Mouse (Mus musculus): Measurements from ENCODE around the gene Tldc2. TPM values are rescaled to one million over a fixed set of nuclear protein-coding genes. Genes with fewer than 3 reads are reported as not detected.

The Tldc2 gene
- polyA plus RNA-seq, 1 experiment from 2014 or later, result not detected

- Histone ChIP-seq H3K4me1 (replicated peaks; ENCODE audit: control insufficient read depth, insufficient read depth, low read length) (peaks cover 90% of the 10 kb centered on the region), H3K36me3 (ENCODE audit: control insufficient read depth, insufficient read depth, low read length) (peaks cover 12% of the 10 kb centered on the region), H3K9me3 (ENCODE audit: control insufficient read depth, low read length) (no peaks in the 10 kb centered on the region), H3K4me3 (ENCODE audit: low read depth, low read length) (no peak overlapping the region), H3K27me3 (replicated peaks; ENCODE audit: control insufficient read depth, insufficient read depth, low read length) (no peaks in the 10 kb centered on the region), H3K27ac (ENCODE audit: low read depth) (peak overlapping the region; percentile 33; the same call in 1 of the 2 replicates), H3K9ac (ENCODE audit: low read length) (no peak overlapping the region), H3K4me2 (ENCODE audit: low read length) (no peak overlapping the region)
- 53% methylated on average over 9 of the region's 9 CpGs for WGBS
- DNase-seq (ENCODE audit: low spot score) (no peak), ATAC-seq (replicated peaks; ENCODE audit: low FRiP score, low TSS enrichment, low read depth) (no peak)
These were observed 13.3 kb upstream of the Tldc2 start for GRCm38 (mm10) chr2:157073378-157074052.

GRCm38 (mm10) chr2:157074186-157074724, 12.6 kb upstream of the Tldc2 start:
- Histone ChIP-seq H3K4me1 (replicated peaks; ENCODE audit: control insufficient read depth, insufficient read depth, low read length) (peaks cover 82% of the 10 kb centered on the region), H3K27me3 (replicated peaks; ENCODE audit: control insufficient read depth, insufficient read depth, low read length) (no peaks in the 10 kb centered on the region), H3K27ac (ENCODE audit: low read depth) (no peak overlapping the region), H3K9ac (ENCODE audit: low read length) (no peak overlapping the region), H3K36me3 (ENCODE audit: control insufficient read depth, insufficient read depth, low read length) (peaks cover 12% of the 10 kb centered on the region), H3K4me3 (ENCODE audit: low read depth, low read length) (no peak overlapping the region), H3K9me3 (ENCODE audit: control insufficient read depth, low read length) (no peaks in the 10 kb centered on the region), H3K4me2 (ENCODE audit: low read length) (peak overlapping the region; percentile 6; the same call in 1 of the 2 replicates)
- WGBS, result 73% methylated on average over 9 of the region's 9 CpGs
- ATAC-seq (replicated peaks; ENCODE audit: low FRiP score, low TSS enrichment, low read depth), result no peak
- DNase-seq (ENCODE audit: low spot score), result no peak

GRCm38 (mm10) chr2:157074772-157075171, 12.1 kb upstream of the Tldc2 start:
- peaks cover 12% of the 10 kb centered on the region for H3K36me3 ChIP-seq (ENCODE audit: control insufficient read depth, insufficient read depth, low read length)
- peak overlapping the region; percentile 6; the same call in 1 of the 2 replicates for H3K4me2 ChIP-seq (ENCODE audit: low read length)
- DNase-seq (ENCODE audit: low spot score) (no peak), ATAC-seq (replicated peaks; ENCODE audit: low FRiP score, low TSS enrichment, low read depth) (no peak)
- no peak overlapping the region for H3K27ac ChIP-seq (ENCODE audit: low read depth)
- H3K4me3 ChIP-seq (ENCODE audit: low read depth, low read length), result no peak overlapping the region
- WGBS, result 65% methylated on average over 5 of the region's 5 CpGs
- H3K27me3 ChIP-seq (replicated peaks; ENCODE audit: control insufficient read depth, insufficient read depth, low read length), result no peaks in the 10 kb centered on the region
- H3K4me1 ChIP-seq (replicated peaks; ENCODE audit: control insufficient read depth, insufficient read depth, low read length), result peaks cover 79% of the 10 kb centered on the region
- H3K9ac ChIP-seq (ENCODE audit: low read length), result no peak overlapping the region
- no peaks in the 10 kb centered on the region for H3K9me3 ChIP-seq (ENCODE audit: control insufficient read depth, low read length)

- H3K27ac ChIP-seq (ENCODE audit: low read depth), result peak overlapping the region; percentile 9; the same call in 1 of the 2 replicates
- H3K9ac ChIP-seq (ENCODE audit: low read length), result 0 out of 2 replicates have a peak overlapping the region, but pooled peaks have one; percentile 3
- 78% methylated on average over 3 of the region's 3 CpGs for WGBS
- no peaks in the 10 kb centered on the region for H3K9me3 ChIP-seq (ENCODE audit: control insufficient read depth, low read length)
- peaks cover 77% of the 10 kb centered on the region for H3K4me1 ChIP-seq (replicated peaks; ENCODE audit: control insufficient read depth, insufficient read depth, low read length)
- no peaks in the 10 kb centered on the region for H3K27me3 ChIP-seq (replicated peaks; ENCODE audit: control insufficient read depth, insufficient read depth, low read length)
- peak overlapping the region; percentile 91 for H3K4me2 ChIP-seq (ENCODE audit: low read length)
- H3K36me3 ChIP-seq (ENCODE audit: control insufficient read depth, insufficient read depth, low read length), result peaks cover 12% of the 10 kb centered on the region
- DNase-seq (ENCODE audit: low spot score) (no peak), ATAC-seq (replicated peaks; ENCODE audit: low FRiP score, low TSS enrichment, low read depth) (no peak)
- H3K4me3 ChIP-seq (ENCODE audit: low read depth, low read length), result no peak overlapping the region
These were observed 11.6 kb upstream of the Tldc2 start for GRCm38 (mm10) chr2:157075226-157075625.

GRCm38 (mm10) chr2:157075685-157076084, 11.2 kb upstream of the Tldc2 start:
- H3K27ac ChIP-seq (ENCODE audit: low read depth), result peak overlapping the region; percentile 9
- DNase-seq (ENCODE audit: low spot score) (no peak), ATAC-seq (replicated peaks; ENCODE audit: low FRiP score, low TSS enrichment, low read depth) (no peak)
- 0 out of 2 replicates have a peak overlapping the region, but pooled peaks have one; percentile 3 for H3K9ac ChIP-seq (ENCODE audit: low read length)
- peaks cover 72% of the 10 kb centered on the region for H3K4me1 ChIP-seq (replicated peaks; ENCODE audit: control insufficient read depth, insufficient read depth, low read length)
- peak overlapping the region; percentile 91 for H3K4me2 ChIP-seq (ENCODE audit: low read length)
- WGBS, result 56% methylated on average over 3 of the region's 3 CpGs
- peaks cover 12% of the 10 kb centered on the region for H3K36me3 ChIP-seq (ENCODE audit: control insufficient read depth, insufficient read depth, low read length)
- H3K27me3 ChIP-seq (replicated peaks; ENCODE audit: control insufficient read depth, insufficient read depth, low read length), result no peaks in the 10 kb centered on the region
- H3K4me3 ChIP-seq (ENCODE audit: low read depth, low read length), result 0 out of 2 replicates have a peak overlapping the region, but pooled peaks have one; percentile 11
- no peaks in the 10 kb centered on the region for H3K9me3 ChIP-seq (ENCODE audit: control insufficient read depth, low read length)

GRCm38 (mm10) chr2:157076585-157076984, 10.3 kb upstream of the Tldc2 start:
- no peak for ATAC-seq (replicated peaks; ENCODE audit: low FRiP score, low TSS enrichment, low read depth)

GRCm38 (mm10) chr2:157077160-157077559, 9.7 kb upstream of the Tldc2 start:
- Histone ChIP-seq H3K9me3 (ENCODE audit: control insufficient read depth, low read length) (no peaks in the 10 kb centered on the region), H3K36me3 (ENCODE audit: control insufficient read depth, insufficient read depth, low read length) (peaks cover 12% of the 10 kb centered on the region), H3K4me2 (ENCODE audit: low read length) (peak overlapping the region; percentile 91), H3K27me3 (replicated peaks; ENCODE audit: control insufficient read depth, insufficient read depth, low read length) (no peaks in the 10 kb centered on the region), H3K9ac (ENCODE audit: low read length) (peak overlapping the region; percentile 94), H3K27ac (ENCODE audit: low read depth) (peak overlapping the region; percentile 18; the same call in 1 of the 2 replicates), H3K4me3 (ENCODE audit: low read depth, low read length) (peak overlapping the region; percentile 53), H3K4me1 (replicated peaks; ENCODE audit: control insufficient read depth, insufficient read depth, low read length) (peaks cover 58% of the 10 kb centered on the region)
- DNase-seq (ENCODE audit: low spot score), result no peak
- no peak for ATAC-seq (replicated peaks; ENCODE audit: low FRiP score, low TSS enrichment, low read depth)
- 32% methylated on average over 5 of the region's 5 CpGs for WGBS

More at GRCm38 (mm10) chr2:157076585-157076984, 10.3 kb upstream of the Tldc2 start:
- peaks cover 12% of the 10 kb centered on the region for H3K36me3 ChIP-seq (ENCODE audit: control insufficient read depth, insufficient read depth, low read length)
- H3K4me1 ChIP-seq (replicated peaks; ENCODE audit: control insufficient read depth, insufficient read depth, low read length), result peaks cover 63% of the 10 kb centered on the region
- H3K27ac ChIP-seq (ENCODE audit: low read depth), result no peak overlapping the region
- peak overlapping the region; percentile 53; the same call in 1 of the 2 replicates for H3K4me3 ChIP-seq (ENCODE audit: low read depth, low read length)
- H3K9ac ChIP-seq (ENCODE audit: low read length), result no peak overlapping the region
- DNase-seq (ENCODE audit: low spot score), result no peak
- H3K27me3 ChIP-seq (replicated peaks; ENCODE audit: control insufficient read depth, insufficient read depth, low read length), result no peaks in the 10 kb centered on the region
- H3K4me2 ChIP-seq (ENCODE audit: low read length), result peak overlapping the region; percentile 91
- no peaks in the 10 kb centered on the region for H3K9me3 ChIP-seq (ENCODE audit: control insufficient read depth, low read length)
- 76% methylated on average over 7 of the region's 7 CpGs for WGBS

- no peaks in the 10 kb centered on the region for H3K9me3 ChIP-seq (ENCODE audit: control insufficient read depth, low read length)
- DNase-seq (ENCODE audit: low spot score), result peak; percentile 81
- WGBS, result 2% methylated on average over 15 of the region's 15 CpGs
- H3K9ac ChIP-seq (ENCODE audit: low read length), result peak overlapping the region; percentile 94
- peak overlapping the region; percentile 95 for H3K27ac ChIP-seq (ENCODE audit: low read depth)
- peak overlapping the region; percentile 91 for H3K4me2 ChIP-seq (ENCODE audit: low read length)
- ATAC-seq (replicated peaks; ENCODE audit: low FRiP score, low TSS enrichment, low read depth), result no peak
- H3K36me3 ChIP-seq (ENCODE audit: control insufficient read depth, insufficient read depth, low read length), result peaks cover 12% of the 10 kb centered on the region
- peak overlapping the region; percentile 53 for H3K4me3 ChIP-seq (ENCODE audit: low read depth, low read length)
- peaks cover 53% of the 10 kb centered on the region for H3K4me1 ChIP-seq (replicated peaks; ENCODE audit: control insufficient read depth, insufficient read depth, low read length)
- no peaks in the 10 kb centered on the region for H3K27me3 ChIP-seq (replicated peaks; ENCODE audit: control insufficient read depth, insufficient read depth, low read length)
These were observed 9.2 kb upstream of the Tldc2 start for GRCm38 (mm10) chr2:157077641-157078058.
